Mouse (Mus musculus) heart, embryonic 14.5 days (tissue): ENCODE data around the gene Med31. TPM values are rescaled to one million over a fixed set of nuclear protein-coding genes. Genes with fewer than 3 reads are reported as not detected.

ENCODE experiments used
- ATAC-seq: fragments of 200-750 bp; cut with Nextera tagmentation; 2 replicates; pipeline ENCODE4 v1.8.0; 2017; ENCODE audit warnings: low read depth, moderate TSS enrichment; ENCODE audit not compliant: insufficient number of reproducible peaks, insufficient read depth, low FRiP score
- H3K27ac ChIP-seq, 2 experiments: fragments of 200-500 bp in 1 of 2; fragments of 300-500 bp in 1 of 2; sonication (generic) in 1 of 2; replicated peaks in 1 of 2; 2 replicates each; pipeline ENCODE4 v1.5.1; 2012 to 2014; ENCODE audit warnings: low read depth in 2 of 2, low read length in 2 of 2, control low read depth in 1 of 2, mild to moderate bottlenecking in 1 of 2, mixed read lengths in 1 of 2; ENCODE audit not compliant: control insufficient read depth in 1 of 2, insufficient read depth in 1 of 2
- H3K27me3 ChIP-seq: fragments of 300-500 bp; sonication (generic); 2 replicates; pipeline ENCODE4 v1.6.1; 2014; ENCODE audit warnings: mild to moderate bottlenecking, low read length, control low read depth; ENCODE audit not compliant: control insufficient read depth, insufficient read depth
- H3K36me3 ChIP-seq: fragments of 300-500 bp; sonication (generic); 2 replicates; pipeline ENCODE4 v1.6.1; 2014; ENCODE audit warnings: mild to moderate bottlenecking, control low read depth, low read length, mixed read lengths; ENCODE audit not compliant: control insufficient read depth, insufficient read depth
- H3K4me1 ChIP-seq, 2 experiments: fragments of 200-500 bp in 1 of 2; fragments of 300-500 bp in 1 of 2; sonication (generic) in 1 of 2; 2 replicates each; pipeline ENCODE4 v1.6.1; 2012 to 2014; ENCODE audit warnings: low read length in 2 of 2, control low read depth in 1 of 2, mixed read lengths in 1 of 2; ENCODE audit not compliant: control insufficient read depth in 2 of 2, insufficient read depth in 2 of 2
- H3K4me2 ChIP-seq: fragments of 300-500 bp; sonication (generic); 2 replicates; pipeline ENCODE4 v1.6.1; 2014; ENCODE audit warnings: mild to moderate bottlenecking, low read length
- H3K4me3 ChIP-seq, 2 experiments: fragments of 200-500 bp in 1 of 2; fragments of 300-500 bp in 1 of 2; sonication (generic) in 1 of 2; 2 replicates each; pipeline ENCODE4 v1.5.1; 2012 to 2014; ENCODE audit warnings: low read length in 2 of 2, mild to moderate bottlenecking in 2 of 2, control low read depth in 1 of 2, low read depth in 1 of 2, moderate library complexity in 1 of 2; ENCODE audit not compliant: control insufficient read depth in 1 of 2, insufficient read depth in 1 of 2
- H3K9ac ChIP-seq: fragments of 300-500 bp; sonication (generic); 2 replicates; pipeline ENCODE4 v1.6.1; 2014; ENCODE audit warnings: mild to moderate bottlenecking, low read length
- H3K9me3 ChIP-seq: fragments of 300-500 bp; sonication (generic); 2 replicates; pipeline ENCODE4 v1.6.1; 2016; ENCODE audit warnings: low read length, control low read depth; ENCODE audit not compliant: control insufficient read depth
- WGBS: fragments of 180-500 bp; shearing (Covaris S2); extraction: QIAGEN DNeasy Blood & Tissue Kit; methylation state at CpG from one replicate; pipeline ENCODE4 v1.1.7; 2014; 5-methylcytosine and 5-hydroxymethylcytosine counted together
- polyA plus RNA-seq: library from polyadenylated mRNA; unstranded; fragments of >200 nt; fragmentation: Nextera tagmentation; extraction: Ambion mirVana; gene quantifications from 2 replicates; pipeline ENCODE4 v1.2.1, GENCODE M21; 2014

The Med31 gene
- polyA plus RNA-seq, 1 experiment from 2014 or later: 33.2 TPM

DNA sequence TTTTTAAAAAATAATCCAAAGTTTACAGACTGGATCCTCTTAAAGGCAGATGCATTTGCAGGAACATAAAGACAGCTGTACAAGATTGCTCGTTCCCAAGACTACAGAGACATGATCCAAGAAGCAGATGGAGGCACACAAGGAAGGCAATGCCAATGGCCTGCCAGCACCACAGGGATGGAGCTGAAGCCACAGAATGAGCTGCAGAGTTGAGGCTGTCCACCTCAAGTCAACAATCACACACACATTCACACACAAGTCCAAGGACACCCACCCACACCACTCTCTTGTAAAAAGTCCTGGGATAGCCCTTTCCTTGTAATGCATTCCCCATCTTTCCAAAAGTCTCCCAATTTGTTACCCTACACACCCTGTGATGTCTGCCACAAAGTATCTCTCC, 12.0 kb downstream of the Med31 start:
- no peaks in the 10 kb centered on the region for H3K27me3 ChIP-seq
- WGBS: 86% methylated on average over 1 of the region's 1 CpGs
- no peak overlapping the region for H3K9ac ChIP-seq
- no peak overlapping the region for H3K4me2 ChIP-seq
- no peak for ATAC-seq
- no peak overlapping the region for H3K4me3 ChIP-seq
- peaks cover 8% of the 10 kb centered on the region for H3K36me3 ChIP-seq
- no peaks in the 10 kb centered on the region for H3K9me3 ChIP-seq
- no peak overlapping the region for H3K27ac ChIP-seq
- peaks cover 8 to 14% of the 10 kb centered on the region in 2 experiments; a peak in 3 of 4 replicates for H3K4me1 ChIP-seq

- Histone ChIP-seq H3K27ac (peak overlapping the region in 1 of 2 experiments; percentile 29; a peak in 1 of 4 replicates), H3K27me3 (no peaks in the 10 kb centered on the region), H3K9ac (no peak overlapping the region), H3K36me3 (peaks cover 37% of the 10 kb centered on the region), H3K9me3 (no peaks in the 10 kb centered on the region), H3K4me3 (no peak overlapping the region), H3K4me2 (no peak overlapping the region), H3K4me1 (no peaks in the 10 kb centered on the region)
- 70% methylated on average over 8 of the region's 8 CpGs for WGBS
- ATAC-seq: no peak
Measured at GRCm38 (mm10) chr11:72196506-72196905, 18.9 kb downstream of the Med31 start.

DNA sequence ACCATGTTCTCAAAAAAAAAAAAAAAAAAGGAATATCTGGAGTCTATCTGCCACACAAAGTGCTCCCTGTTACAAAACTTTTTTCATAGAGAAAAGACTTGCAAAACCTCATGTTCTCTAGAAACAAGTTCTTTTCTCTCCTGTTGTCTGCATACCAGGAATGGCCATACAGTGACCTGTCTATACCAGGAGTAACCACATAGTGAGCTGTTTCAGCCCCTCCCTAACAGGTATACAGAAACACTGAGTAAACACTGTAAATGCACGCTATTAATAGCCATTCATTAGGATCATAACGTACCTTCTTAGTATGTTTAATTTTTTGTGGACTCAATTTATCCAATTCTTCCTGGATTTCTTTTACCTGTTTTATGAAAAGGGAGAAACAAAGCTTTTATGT, 21.1 kb downstream of the Med31 start:
- Histone ChIP-seq H3K4me3 (no peak overlapping the region), H3K4me2 (no peak overlapping the region), H3K9ac (no peak overlapping the region), H3K36me3 (peaks cover 55% of the 10 kb centered on the region), H3K4me1 (no peaks in the 10 kb centered on the region), H3K27me3 (no peaks in the 10 kb centered on the region), H3K9me3 (no peaks in the 10 kb centered on the region), H3K27ac (no peak overlapping the region)
- ATAC-seq: no peak
- 90% methylated on average over 2 of the region's 2 CpGs for WGBS

DNA sequence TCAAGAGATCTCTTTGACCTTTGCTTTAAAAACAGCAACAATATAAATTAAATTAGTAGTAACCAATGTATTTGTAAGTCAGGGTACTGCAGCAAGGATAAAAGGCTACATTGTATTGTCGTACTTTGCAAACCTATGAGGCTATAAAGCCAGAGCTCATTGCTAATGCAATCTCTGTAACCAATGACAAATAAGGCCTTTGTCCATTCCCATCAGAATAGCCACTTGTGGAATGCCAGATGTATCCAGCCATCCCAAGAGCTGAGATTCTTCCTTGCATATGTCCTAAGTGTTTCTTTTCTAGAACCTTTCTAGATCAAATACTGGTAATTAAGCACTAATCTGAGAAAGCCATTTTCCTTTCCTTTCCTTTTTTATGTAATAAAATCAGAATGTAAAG, 24.5 kb downstream of the Med31 start:
- 88% methylated on average over 1 of the region's 1 CpGs for WGBS
- H3K4me2 ChIP-seq: no peak overlapping the region

GRCm38 (mm10) chr11:72184252-72184651, 31.1 kb downstream of the Med31 start:
- no peaks in the 10 kb centered on the region for H3K4me1 ChIP-seq
- no peak for ATAC-seq
- no peak overlapping the region for H3K27ac ChIP-seq
- no peaks in the 10 kb centered on the region for H3K9me3 ChIP-seq
- H3K4me2 ChIP-seq: no peak overlapping the region
- H3K4me3 ChIP-seq: no peak overlapping the region
- H3K9ac ChIP-seq: no peak overlapping the region
- peaks cover 28% of the 10 kb centered on the region for H3K36me3 ChIP-seq
- 70% methylated on average over 4 of the region's 4 CpGs for WGBS
- H3K27me3 ChIP-seq: no peaks in the 10 kb centered on the region

More for the DNA sequence above, 24.5 kb downstream of the Med31 start:
- no peaks in the 10 kb centered on the region for H3K27me3 ChIP-seq
- no peaks in the 10 kb centered on the region for H3K9me3 ChIP-seq
- H3K27ac ChIP-seq: no peak overlapping the region
- ATAC-seq: no peak
- H3K4me1 ChIP-seq: no peaks in the 10 kb centered on the region
- H3K4me3 ChIP-seq: no peak overlapping the region
- H3K9ac ChIP-seq: no peak overlapping the region
- H3K36me3 ChIP-seq: peaks cover 48% of the 10 kb centered on the region

DNA sequence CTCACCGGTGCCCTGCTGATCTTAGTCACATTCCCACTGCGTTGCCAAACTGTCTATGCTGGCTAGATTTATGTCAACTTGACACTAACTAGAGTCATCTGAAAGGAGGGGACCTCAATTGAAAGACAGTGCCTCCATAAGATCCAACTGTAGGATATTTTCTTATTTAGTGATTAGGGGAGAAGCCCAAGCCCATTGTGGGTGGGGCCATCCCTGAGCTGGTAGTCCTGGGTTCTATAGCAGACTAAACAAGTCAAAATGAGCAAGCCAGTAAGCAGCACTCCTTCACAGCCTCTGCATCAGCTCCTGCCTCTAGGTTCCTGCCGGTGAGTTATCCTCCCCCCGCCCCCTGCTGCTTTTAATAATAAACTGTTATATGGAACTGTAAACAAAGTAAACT, 34.3 kb downstream of the Med31 start:
- no peaks in the 10 kb centered on the region for H3K4me1 ChIP-seq
- H3K9ac ChIP-seq: no peak overlapping the region
- H3K9me3 ChIP-seq: no peaks in the 10 kb centered on the region
- no peak overlapping the region for H3K4me2 ChIP-seq
- no peak overlapping the region for H3K4me3 ChIP-seq
- H3K27ac ChIP-seq: no peak overlapping the region
- ATAC-seq: no peak
- H3K27me3 ChIP-seq: no peaks in the 10 kb centered on the region
- 94% methylated on average over 4 of the region's 4 CpGs for whole genome bisulfite sequencing
- H3K36me3 ChIP-seq: peaks cover 38% of the 10 kb centered on the region

GRCm38 (mm10) chr11:72180556-72180955, 34.8 kb downstream of the Med31 start:
- H3K4me2 ChIP-seq: no peak overlapping the region

DNA sequence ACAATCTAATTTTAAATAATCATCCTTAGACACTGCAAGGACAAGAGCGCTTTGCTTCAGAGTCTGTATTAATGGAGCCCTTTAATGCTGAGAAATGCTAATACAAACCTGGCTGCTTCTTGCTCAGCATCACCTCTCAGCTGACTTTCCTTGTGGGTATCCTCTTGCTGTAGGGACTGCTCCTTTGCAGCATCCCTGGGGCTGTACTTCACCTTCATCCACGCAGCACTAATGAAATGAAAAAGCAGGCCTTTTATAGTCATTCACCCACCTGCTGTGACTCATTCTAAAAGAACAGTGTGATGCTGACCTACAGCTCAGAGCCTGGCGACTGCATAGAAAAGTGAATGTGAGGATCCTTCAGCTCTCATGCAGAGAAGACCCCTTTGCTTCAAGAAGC, 38.8 kb downstream of the Med31 start:
- H3K27me3 ChIP-seq: no peaks in the 10 kb centered on the region
- peaks cover 63% of the 10 kb centered on the region for H3K36me3 ChIP-seq
- no peak overlapping the region for H3K4me2 ChIP-seq
- no peak overlapping the region for H3K9ac ChIP-seq
- H3K27ac ChIP-seq: no peak overlapping the region
- no peaks in the 10 kb centered on the region for H3K9me3 ChIP-seq
- H3K4me1 ChIP-seq: no peaks in the 10 kb centered on the region
- 74% methylated on average over 3 of the region's 3 CpGs for WGBS
- no peak for ATAC-seq
- H3K4me3 ChIP-seq: no peak overlapping the region

More at GRCm38 (mm10) chr11:72180556-72180955, 34.8 kb downstream of the Med31 start:
- no peak overlapping the region for H3K9ac ChIP-seq
- 93% methylated on average over 5 of the region's 5 CpGs for WGBS
- no peak overlapping the region for H3K4me3 ChIP-seq
- no peaks in the 10 kb centered on the region for H3K9me3 ChIP-seq
- no peaks in the 10 kb centered on the region for H3K4me1 ChIP-seq
- H3K27me3 ChIP-seq: no peaks in the 10 kb centered on the region
- no peak for ATAC-seq
- no peak overlapping the region for H3K27ac ChIP-seq
- peaks cover 40% of the 10 kb centered on the region for H3K36me3 ChIP-seq
